Mouse (Mus musculus) CD4-positive, CD25-positive, alpha-beta regulatory T cell, adult 2 months (primary cell): ENCODE data around the gene Scn4a.
"Not testable (repeated sequence)": the region's sequence is repeated elsewhere in the genome, so short reads cannot be mapped to it uniquely, and the experiment has no call there.

Experiments used
- DNase-seq: peaks from one replicate; pipeline ENCODE4 v3.0.0-alpha.2; 2012; ENCODE audit warnings: low read depth, low spot score

Scn4a gene

GRCm38 (mm10) chr11:106355382-106356128, 2.5 kb upstream of the Scn4a start:
- DNase-seq = peak; percentile 21

DNA sequence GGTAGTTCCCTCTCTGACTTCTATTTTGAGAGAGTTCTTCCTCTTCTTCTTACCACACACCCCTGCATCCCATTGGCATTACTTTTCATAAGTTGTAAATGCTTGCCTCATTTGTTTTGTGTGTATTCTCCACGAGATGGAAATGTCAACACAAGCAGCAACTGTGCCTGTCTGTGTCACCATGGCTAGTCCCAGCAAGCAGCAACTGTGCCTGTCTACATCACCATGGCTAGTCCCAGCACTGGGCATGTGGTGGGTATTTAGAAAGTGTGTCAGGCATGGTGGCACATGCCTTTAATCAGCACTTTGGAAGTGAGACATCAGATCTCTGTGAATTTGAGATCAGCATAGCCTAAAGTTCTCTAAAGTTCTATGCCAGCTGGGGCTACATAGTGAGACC, 1.1 kb upstream of the Scn4a start:
- no peak for DNase-seq

DNA sequence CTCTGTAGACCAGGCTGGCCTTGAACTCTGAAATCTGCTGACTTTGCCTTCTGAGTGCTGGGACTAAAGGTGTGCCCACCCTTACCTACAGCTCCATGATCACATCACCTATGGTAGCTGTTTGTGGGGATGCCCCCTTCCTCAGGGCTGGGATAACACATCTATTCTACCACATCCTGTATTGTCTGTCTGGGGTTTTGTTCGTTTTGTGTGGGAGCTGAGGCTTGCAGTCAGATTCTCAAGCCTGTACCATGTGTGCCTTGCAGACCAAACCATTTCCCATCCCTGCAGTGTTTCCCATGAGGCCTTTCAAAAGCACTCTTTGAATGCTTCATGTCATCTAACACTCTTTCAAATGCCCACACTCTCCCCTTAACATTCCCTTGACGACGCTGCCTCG, 1.1 kb downstream of the Scn4a start:
- DNase-seq = peak; percentile 60

DNA sequence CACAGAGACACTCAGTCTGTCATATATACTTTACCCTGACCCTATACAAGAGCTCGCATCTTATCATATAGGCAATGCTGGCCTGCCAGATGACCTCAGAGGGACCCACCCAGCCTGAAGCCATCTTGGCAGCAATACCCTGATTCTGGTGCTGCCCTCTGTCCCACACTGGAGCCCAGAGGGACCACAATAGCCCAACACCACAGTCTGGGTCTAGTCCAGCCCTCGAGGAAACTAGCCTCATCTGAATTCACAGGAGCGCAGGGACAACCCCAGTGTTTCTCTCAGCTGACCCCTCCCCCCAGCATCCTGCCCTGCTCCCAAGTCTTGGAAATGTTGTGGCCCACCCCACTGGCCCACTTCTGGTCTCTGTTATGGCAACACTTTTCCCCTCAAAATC, 1.8 kb downstream of the Scn4a start:
- DNase-seq = no peak

- DNase-seq = no peak
Observed at GRCm38 (mm10) chr11:106350853-106351252, 2.2 kb downstream of the Scn4a start.

- no peak for DNase-seq
Observed at GRCm38 (mm10) chr11:106349772-106350171, 3.3 kb downstream of the Scn4a start.

DNA sequence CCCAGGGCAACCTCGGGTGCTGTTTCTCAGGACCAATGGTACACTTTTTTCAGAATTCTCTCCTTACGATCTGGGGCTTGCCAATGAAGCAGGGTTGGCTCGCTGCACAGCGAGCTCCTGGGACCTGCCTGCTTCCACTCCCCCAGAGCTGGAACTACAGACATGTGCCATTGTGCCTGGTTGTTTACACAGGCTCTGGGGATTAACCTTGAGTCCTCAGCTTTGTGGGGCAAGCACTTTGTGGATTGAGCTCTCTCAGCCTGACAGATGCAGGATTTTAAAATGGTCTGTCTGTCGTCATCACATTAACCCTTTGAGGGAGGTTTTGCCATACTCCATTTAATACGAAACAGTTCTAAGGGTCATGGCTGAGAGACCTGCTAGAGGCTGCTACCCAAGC, 8.2 kb downstream of the Scn4a start:
- DNase-seq = no peak

DNA sequence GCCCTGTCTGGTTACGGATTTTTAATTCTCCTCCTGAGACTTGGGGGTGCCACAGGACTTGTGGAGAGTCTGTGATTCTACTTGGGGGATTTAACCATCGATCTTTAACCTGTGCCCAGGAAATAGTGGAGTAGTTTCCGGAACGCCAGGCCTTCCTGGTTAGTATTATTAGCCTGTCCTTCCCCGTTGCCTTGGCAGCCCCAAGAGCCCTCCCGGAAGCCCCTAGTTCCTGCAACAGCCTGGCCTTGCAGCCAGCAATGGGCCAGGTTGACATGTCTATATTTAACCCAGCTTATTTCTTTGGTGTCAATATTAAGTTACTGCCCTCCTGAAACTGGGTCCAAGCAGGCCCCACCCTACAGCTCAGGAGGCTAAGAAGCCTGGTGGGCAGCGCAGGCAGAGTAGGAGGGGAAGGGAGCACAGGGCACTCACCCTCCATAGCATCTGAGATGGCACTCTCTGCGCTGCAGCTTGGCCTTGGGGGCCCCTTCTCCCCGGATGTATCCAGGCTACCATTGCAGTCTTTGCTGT, 12.0 kb downstream of the Scn4a start:
- DNase-seq = no peak

GRCm38 (mm10) chr11:106339323-106339722, 13.8 kb downstream of the Scn4a start:
- not testable (repeated sequence) for DNase-seq

GRCm38 (mm10) chr11:106338870-106339269, 14.2 kb downstream of the Scn4a start:
- no peak for DNase-seq

GRCm38 (mm10) chr11:106338029-106338428, 15.1 kb downstream of the Scn4a start:
- no peak for DNase-seq

- no peak for DNase-seq
Observed at GRCm38 (mm10) chr11:106334066-106334465, 19.0 kb downstream of the Scn4a start.

DNA sequence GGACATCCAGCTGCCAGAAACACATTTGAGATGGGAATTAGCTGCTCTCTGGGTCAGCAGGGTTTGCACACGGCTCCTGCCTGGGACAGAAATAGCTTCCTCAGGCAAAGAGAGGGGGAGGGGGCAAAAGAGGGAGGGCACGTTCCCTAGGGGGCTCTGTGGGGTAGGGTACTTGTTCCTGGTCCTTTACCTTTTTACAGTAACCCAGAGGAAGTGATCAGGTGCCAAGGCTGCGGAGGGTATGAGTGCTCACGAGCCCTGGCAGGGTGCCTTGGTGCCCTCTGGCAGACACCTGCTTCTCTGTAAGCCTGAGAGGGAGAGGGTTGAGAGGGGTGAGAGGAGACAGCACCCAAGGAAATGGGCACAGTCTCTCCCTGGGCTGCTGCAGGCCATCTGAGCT, 20.6 kb downstream of the Scn4a start:
- no peak for DNase-seq

- peak; percentile 85 for DNase-seq
Observed at GRCm38 (mm10) chr11:106329682-106330081, 23.4 kb downstream of the Scn4a start.

GRCm38 (mm10) chr11:106329128-106329527, 24.0 kb downstream of the Scn4a start:
- DNase-seq = no peak

GRCm38 (mm10) chr11:106328521-106328920, 24.6 kb downstream of the Scn4a start:
- no peak for DNase-seq

DNA sequence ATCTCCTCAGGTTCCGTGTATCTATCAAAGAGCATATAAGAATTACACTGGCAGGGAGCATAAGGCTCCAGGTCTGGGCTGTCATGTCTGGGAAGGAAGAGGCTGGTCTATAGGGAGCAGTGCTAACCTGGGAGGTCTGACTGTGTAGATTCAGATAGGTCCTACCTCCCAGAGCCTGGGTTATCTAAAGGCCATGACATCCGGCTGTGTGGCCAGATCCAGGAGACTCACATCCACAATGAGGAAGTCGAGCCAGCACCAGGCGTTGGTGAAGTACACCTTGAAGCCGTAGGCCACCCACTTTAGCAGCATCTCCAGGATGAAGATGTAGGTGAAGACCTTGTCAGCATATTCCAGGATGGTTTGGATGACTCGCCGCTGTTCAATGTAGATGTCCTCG, 26.6 kb downstream of the Scn4a start:
- DNase-seq = no peak

GRCm38 (mm10) chr11:106325566-106326206, 27.4 kb downstream of the Scn4a start:
- peak; percentile 86 for DNase-seq

- no peak for DNase-seq
Observed at GRCm38 (mm10) chr11:106324858-106325257, 28.2 kb downstream of the Scn4a start.

- DNase-seq = no peak
Observed at GRCm38 (mm10) chr11:106318406-106319366, 34.4 kb downstream of the Scn4a start.

- DNase-seq = peak; percentile 42
Observed at GRCm38 (mm10) chr11:106317801-106318200, 35.3 kb downstream of the Scn4a start.

GRCm38 (mm10) chr11:106316416-106316815, 36.7 kb downstream of the Scn4a start:
- no peak for DNase-seq
